Mouse (Mus musculus): Measurements from ENCODE around the gene Sigirr. TPM values are rescaled to one million over a fixed set of nuclear protein-coding genes. Genes with fewer than 3 reads are reported as not detected.

The Sigirr gene
- total RNA-seq, 2 experiments from 2014 or later = 1.7 to 2.8 TPM

- DNase-seq (ENCODE audit: low spot score in 2 of 2) = no peak
These were observed 36.2 kb downstream of the Sigirr start for GRCm38 (mm10) chr7:141064175-141064574.

GRCm38 (mm10) chr7:141063353-141063752, 37.0 kb downstream of the Sigirr start:
- intact Hi-C loops (cut with DNase I) = loop anchor here (5.0 kb wide), 1 partner anchor 206 kb away; the partner anchor contains the start of genes Bet1l, Gm45785 and Ric8a
- DNase-seq (ENCODE audit: low spot score in 2 of 2) = peak in 1 of 2 experiments; percentile 17

More at GRCm38 (mm10) chr7:141064175-141064574, 36.2 kb downstream of the Sigirr start:
- intact Hi-C loops (cut with DNase I) = loop anchor here (5.0 kb wide), 1 partner anchor 207 kb away; the partner anchor contains the start of genes Bet1l, Gm45785 and Ric8a

GRCm38 (mm10) chr7:141062525-141062924, 37.8 kb downstream of the Sigirr start:
- peak; percentile 28 to 39 for DNase-seq (ENCODE audit: low spot score in 2 of 2)
- intact Hi-C loops (cut with DNase I) = loop anchor here (5.0 kb wide), 1 partner anchor 205 kb away; the partner anchor contains the start of genes Bet1l, Gm45785 and Ric8a

DNA sequence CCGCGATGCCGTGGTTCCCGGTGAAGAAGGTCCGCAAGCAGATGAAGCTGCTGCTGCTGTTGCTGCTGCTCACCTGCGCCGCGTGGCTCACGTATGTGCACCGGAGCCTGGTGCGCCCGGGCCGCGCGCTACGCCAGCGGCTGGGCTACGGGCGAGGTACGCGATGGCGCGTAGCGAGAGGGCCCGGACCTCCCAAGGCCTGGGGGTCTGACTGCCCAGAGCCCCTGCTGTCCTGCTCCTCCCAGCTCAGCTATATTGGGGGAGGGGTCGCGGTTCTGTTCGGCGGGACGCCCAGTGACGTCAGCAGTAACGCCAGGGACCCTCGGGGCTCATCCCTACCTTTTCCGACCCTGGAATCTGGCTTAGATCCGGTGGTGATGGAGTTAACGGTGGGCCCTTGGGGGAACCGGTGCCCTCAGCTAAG, 39.1 kb downstream of the Sigirr start:
- peak; percentile 18 to 40 for DNase-seq (ENCODE audit: low spot score in 2 of 2)
- intact Hi-C loops (cut with DNase I) = loop anchor here (5.0 kb wide), 1 partner anchor 204 kb away; the partner anchor contains the start of genes Bet1l, Gm45785 and Ric8a

DNA sequence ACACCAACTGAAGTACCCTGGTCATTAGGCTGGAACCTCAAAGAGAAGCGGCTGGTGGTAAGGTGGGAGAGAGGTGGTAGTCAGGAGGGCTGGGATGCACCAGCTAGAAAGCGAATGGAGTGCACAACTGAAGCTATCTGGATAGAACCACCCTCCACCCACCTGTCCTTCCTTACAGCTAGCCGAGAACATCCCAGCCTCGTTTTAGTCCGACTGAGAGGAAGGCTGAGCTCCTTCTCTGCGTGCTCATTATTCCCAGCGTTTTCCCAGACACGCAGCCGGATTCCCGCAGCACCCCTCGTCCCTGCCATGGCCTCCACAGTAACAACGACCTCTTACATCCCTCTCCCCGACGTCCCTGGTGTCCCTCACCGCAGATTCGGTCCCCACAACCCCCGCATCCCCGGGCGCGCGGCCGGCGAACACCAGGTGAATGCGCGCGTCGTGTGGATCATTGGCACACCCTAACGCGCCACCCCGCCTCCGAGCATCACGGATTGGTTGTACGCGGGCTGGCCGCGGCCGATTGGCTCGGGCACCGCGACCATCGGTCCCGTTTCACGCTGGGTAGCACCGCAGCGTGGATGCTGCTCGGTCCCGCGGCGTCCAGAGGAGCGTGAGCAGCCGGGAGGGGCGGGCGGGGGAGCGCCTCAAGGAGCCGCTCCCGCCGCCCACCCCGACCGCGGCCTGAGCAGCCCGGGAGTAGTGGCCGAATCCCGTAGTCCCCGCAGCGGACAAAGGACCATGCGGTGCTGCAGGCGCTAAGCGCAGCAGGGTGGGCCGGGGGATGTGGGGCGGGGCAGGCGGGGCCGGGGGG, 39.7 kb downstream of the Sigirr start, which contains the start of gene B4galnt4:
B4galnt4 (plus strand) TSS at position 679 of the 817 bp plus-strand sequence.
- intact Hi-C loops (cut with DNase I) = loop anchor here (5.0 kb wide), 1 partner anchor 203 kb away; the partner anchor contains the start of genes Bet1l, Gm45785 and Ric8a
- peak; percentile 94 to 95 for DNase-seq (ENCODE audit: low spot score in 2 of 2)

- intact Hi-C loops (cut with DNase I) = loop anchor here (5.0 kb wide), 1 partner anchor 203 kb away; the partner anchor contains the start of genes Bet1l, Gm45785 and Ric8a
- DNase-seq (ENCODE audit: low spot score in 2 of 2) = no peak
These were observed 40.4 kb downstream of the Sigirr start for GRCm38 (mm10) chr7:141059929-141060328.

GRCm38 (mm10) chr7:141058601-141059341, 41.6 kb downstream of the Sigirr start:
- no peak for DNase-seq (ENCODE audit: low spot score in 2 of 2)
- intact Hi-C loops (cut with DNase I) = no loop called here

- intact Hi-C loops (cut with DNase I) = no loop called here
- DNase-seq (ENCODE audit: low spot score in 2 of 2) = no peak
These were observed 42.8 kb downstream of the Sigirr start for GRCm38 (mm10) chr7:141057541-141057940.

DNA sequence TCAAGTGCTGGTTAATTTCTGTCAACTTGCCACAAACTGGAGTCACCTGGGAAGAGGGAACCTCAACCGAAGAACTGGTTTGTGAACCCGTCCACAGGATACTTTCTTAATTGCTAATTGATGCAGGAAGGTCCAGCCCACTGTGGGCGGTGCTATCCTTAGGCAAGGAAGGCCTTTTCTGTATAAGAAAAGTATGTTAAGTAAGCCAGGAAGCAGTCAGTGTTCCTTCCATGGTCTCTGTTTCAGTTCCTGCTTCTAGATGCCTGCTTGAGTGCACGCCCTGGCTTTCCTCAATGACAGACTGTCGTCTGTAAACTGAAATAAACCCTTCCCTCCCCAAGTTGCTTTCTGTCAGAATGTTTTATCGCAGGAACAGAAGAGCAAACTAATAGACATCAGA, 43.4 kb downstream of the Sigirr start:
- DNase-seq (ENCODE audit: low spot score in 2 of 2) = no peak
- intact Hi-C loops (cut with DNase I) = no loop called here

DNA sequence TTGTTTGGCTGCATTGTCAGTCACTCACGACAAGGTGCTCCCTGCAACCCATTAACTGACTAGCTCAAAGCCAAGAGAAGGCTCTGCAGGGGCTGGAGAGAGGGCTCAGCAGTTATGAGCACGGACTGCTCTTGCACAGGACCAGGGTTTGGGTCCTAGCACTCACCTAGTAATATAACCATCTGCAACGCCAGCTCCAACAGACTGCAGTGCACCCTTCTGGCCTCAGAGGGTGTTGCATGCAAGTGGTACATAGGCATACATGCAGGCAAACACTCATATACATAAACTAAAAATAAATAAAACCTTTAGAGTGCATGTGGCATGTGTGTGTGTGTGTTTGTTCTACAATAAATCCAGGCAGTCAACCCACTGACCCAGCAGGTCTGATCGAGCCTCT, 44.6 kb downstream of the Sigirr start:
- DNase-seq (ENCODE audit: low spot score in 2 of 2) = no peak
- intact Hi-C loops (cut with DNase I) = no loop called here

DNA sequence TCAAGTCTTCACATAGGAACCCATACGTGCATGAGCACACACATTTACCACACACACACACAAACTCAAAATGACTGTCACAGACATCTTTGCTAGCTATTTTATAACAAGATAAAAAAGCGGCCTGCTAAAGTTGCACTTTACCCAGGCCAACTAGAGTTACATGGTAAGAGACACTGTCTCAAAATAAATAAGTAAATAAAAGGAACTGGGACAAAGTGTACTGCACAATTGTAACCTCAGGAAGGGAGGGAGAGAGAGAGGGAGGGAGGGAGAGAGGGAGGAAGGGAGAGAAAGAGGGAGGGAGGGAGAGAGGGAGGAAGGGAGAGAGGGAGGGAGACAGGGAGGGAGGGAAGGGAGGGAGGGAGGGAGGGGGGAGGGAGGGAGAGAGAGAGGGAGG, 48.0 kb downstream of the Sigirr start:
- DNase-seq (ENCODE audit: low spot score in 2 of 2) = no peak
- intact Hi-C loops (cut with DNase I) = no loop called here

GRCm38 (mm10) chr7:141052016-141052415, 48.4 kb downstream of the Sigirr start:
- no peak for DNase-seq (ENCODE audit: low spot score in 2 of 2)
- intact Hi-C loops (cut with DNase I) = no loop called here

GRCm38 (mm10) chr7:141051060-141051685, 49.2 kb downstream of the Sigirr start:
- intact Hi-C loops (cut with DNase I) = no loop called here
- DNase-seq (ENCODE audit: low spot score in 2 of 2) = no peak

- no peak for DNase-seq (ENCODE audit: low spot score in 2 of 2)
- intact Hi-C loops (cut with DNase I) = loop anchor here (2.0 kb wide), 1 partner anchor 41 kb away; no protein-coding TSS in a partner anchor
These were observed 51.0 kb downstream of the Sigirr start for GRCm38 (mm10) chr7:141049326-141049725.

DNA sequence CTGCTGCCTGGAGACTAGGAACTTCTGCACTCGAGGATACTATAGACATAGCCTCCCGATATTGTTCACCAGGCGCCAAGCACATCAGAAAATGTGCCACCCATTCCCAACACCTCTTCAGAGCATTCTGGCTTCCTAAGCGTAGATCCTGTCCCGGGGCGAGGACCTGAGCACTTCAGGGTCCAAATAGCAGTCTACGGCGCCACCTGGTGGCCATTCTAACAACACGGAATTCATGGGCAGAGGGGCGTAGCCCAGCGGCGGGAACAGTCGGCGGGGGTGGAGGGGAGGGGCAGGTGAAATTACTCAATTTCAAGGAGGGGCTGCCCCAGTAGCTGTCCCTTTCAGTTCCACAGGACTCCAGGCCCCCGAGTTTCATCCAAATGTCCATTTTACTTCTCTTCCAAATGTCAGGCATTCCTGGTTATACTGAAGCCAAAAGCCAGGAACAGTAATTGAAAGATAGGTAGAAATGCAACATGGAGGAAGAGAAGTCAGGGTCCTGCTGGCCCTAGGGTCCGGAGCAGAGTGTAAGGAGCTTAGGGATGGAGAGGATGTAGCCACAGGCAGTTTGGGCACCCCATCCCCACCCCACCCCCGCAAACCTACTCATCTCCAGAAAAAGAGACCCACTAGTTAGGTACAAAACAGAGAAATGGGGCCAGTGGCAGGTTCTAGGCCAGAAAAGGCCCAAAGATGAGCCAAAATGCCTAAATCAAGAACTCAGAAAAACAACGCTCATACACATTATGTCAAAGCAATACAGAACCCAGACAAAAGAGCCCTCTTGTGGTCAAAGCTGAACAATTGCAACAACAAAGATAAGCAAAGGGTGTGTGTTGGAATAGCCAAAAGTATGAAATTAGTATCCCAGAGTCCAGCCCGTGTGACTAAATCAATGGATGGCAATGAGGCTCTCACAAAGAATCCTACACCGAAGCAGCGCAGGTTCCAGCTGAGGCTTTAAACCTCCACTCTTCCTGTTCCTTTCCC, 51.9 kb downstream of the Sigirr start:
- peak; percentile 84 to 87 for DNase-seq (ENCODE audit: low spot score in 2 of 2)
- intact Hi-C loops (cut with DNase I) = loop anchor here (1.0 to 2.0 kb wide), 4 partner anchors 40 to 205 kb away; no protein-coding TSS in a partner anchor

DNA sequence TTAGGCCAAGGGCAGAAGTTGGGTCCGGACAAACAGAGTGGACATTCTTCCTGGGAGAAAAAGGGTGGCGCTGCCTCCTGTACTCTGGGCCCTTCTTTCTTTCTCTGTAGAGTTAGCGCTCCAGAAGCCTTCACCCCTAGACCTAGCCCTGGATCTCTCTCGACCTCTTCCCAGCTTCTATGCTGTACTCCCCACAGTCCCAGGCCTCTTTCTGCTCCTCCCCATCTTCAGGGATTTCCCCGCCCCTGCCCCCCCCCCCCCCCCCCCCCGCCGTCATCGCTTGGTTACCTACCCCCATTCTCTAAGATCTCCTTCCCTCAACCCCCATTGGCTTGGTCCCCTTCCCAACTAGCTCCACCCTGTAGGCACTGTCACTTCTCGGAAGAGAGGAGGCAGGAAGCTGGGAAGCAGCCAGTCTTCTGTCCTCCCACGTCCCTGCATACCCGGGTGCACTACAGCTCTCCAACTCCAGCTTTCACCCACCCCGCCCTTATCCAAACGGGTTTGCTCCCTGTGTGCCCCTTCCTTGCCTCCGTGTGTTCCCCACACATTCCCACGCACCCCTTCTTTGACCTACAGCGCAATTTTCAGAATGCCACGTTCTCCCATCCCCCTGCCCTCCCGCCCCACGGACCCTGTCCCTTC, 52.7 kb downstream of the Sigirr start:
- intact Hi-C loops (cut with DNase I) = loop anchor here (1.0 to 2.0 kb wide), 4 partner anchors 39 to 204 kb away; no protein-coding TSS in a partner anchor
- peak; percentile 68 to 75 for DNase-seq (ENCODE audit: low spot score in 2 of 2)

DNA sequence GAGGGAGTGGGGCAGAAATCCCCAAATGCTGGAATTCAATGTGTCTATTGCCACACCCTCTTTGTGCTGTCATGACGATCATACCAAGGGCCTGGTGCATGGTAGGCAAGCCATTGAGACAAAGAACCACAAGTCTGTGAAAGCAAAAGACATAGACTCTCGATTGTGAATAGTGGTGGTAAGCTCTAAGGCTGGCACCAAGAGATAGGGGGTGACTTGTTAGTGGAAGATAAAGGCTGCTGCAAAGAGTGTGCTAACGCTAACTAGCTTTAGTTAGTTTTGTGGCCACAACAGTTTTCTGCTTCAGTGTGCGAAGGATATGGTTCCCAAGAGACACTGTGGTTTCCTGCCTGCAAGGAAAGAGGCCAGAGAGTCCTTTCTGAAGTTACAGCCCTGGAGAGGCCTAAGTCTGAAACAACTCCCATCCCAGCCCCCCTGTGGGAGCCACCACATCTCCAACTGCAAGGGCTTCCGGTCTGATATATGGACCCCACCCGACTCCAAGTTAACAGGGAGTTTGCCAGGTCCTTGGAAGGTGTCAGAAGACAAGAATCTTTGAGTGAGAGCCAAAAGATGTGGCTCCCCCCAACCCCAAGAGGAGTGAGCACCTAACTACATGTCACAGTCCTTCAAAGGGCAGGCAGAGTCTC, 53.3 kb downstream of the Sigirr start:
- intact Hi-C loops (cut with DNase I) = no loop called here
- DNase-seq (ENCODE audit: low spot score in 2 of 2) = no peak

Measured in left cerebral cortex, postnatal 36 days (tissue).